Mouse (Mus musculus) forebrain, embryonic 14.5 days (tissue): Measurements from ENCODE around the gene Zfp622. TPM values are rescaled to one million over a fixed set of nuclear protein-coding genes. Genes with fewer than 3 reads are reported as not detected.
"Not testable (repeated sequence)": the region's sequence is repeated elsewhere in the genome, so short reads cannot be mapped to it uniquely, and the experiment has no call there.

Experiments used
- ATAC-seq: fragments of 200-750 bp; cut with Nextera tagmentation; 2 replicates; pipeline ENCODE4 v1.8.0; 2017; ENCODE audit warnings: mild to moderate bottlenecking, moderate library complexity
- DNase-seq: peaks from one replicate; pipeline ENCODE4 v3.0.0-alpha.2; 2015; ENCODE audit warnings: low spot score
- H3K27ac ChIP-seq: fragments of 300-500 bp; sonication (generic); 2 replicates; pipeline ENCODE4 v1.5.1; 2014; ENCODE audit warnings: low read depth, mild to moderate bottlenecking, control low read depth, low read length, moderate library complexity
- H3K27me3 ChIP-seq: fragments of 300-500 bp; sonication (generic); replicated peaks from 2 replicates; pipeline ENCODE4 v1.6.1; 2014; ENCODE audit warnings: low read length, control low read depth, mixed read lengths; ENCODE audit not compliant: control insufficient read depth, insufficient read depth
- H3K36me3 ChIP-seq: fragments of 300-500 bp; sonication (generic); 2 replicates; pipeline ENCODE4 v1.6.1; 2014; ENCODE audit warnings: low read length, control low read depth; ENCODE audit not compliant: control insufficient read depth, insufficient read depth
- H3K4me1 ChIP-seq: fragments of 300-500 bp; sonication (generic); 2 replicates; pipeline ENCODE4 v1.6.1; 2014; ENCODE audit warnings: antibody characterized with exemption, low read length, control low read depth; ENCODE audit not compliant: control insufficient read depth, insufficient read depth
- H3K4me2 ChIP-seq: fragments of 300-500 bp; sonication (generic); 2 replicates; pipeline ENCODE4 v1.6.1; 2014; ENCODE audit warnings: mild to moderate bottlenecking, control low read depth, low read length
- H3K4me3 ChIP-seq: fragments of 300-500 bp; sonication (generic); 2 replicates; pipeline ENCODE4 v1.5.1; 2014; ENCODE audit warnings: low read depth, low read length, control low read depth
- H3K9ac ChIP-seq: fragments of 300-500 bp; sonication (generic); 2 replicates; pipeline ENCODE4 v1.6.1; 2014; ENCODE audit warnings: mild to moderate bottlenecking, low read length, control low read depth, moderate library complexity
- H3K9me3 ChIP-seq: fragments of 300-500 bp; sonication (generic); replicated peaks from 2 replicates; pipeline ENCODE4 v1.6.1; 2016; ENCODE audit warnings: low read length, control low read depth, mixed read lengths; ENCODE audit not compliant: control insufficient read depth
- WGBS: fragments of 180-500 bp; shearing (Covaris S2); extraction: QIAGEN DNeasy Blood & Tissue Kit; methylation state at CpG from one replicate; pipeline ENCODE4 v1.1.7; 2014; 5-methylcytosine and 5-hydroxymethylcytosine counted together
- polyA plus RNA-seq: library from polyadenylated mRNA; unstranded; fragments of >200 nt; fragmentation: Nextera tagmentation; extraction: Ambion mirVana; gene quantifications from 2 replicates; pipeline ENCODE4 v1.2.1, GENCODE M21; 2014

Zfp622 gene
- polyA plus RNA-seq, 1 experiment from 2014 or later = 24.6 TPM

DNA sequence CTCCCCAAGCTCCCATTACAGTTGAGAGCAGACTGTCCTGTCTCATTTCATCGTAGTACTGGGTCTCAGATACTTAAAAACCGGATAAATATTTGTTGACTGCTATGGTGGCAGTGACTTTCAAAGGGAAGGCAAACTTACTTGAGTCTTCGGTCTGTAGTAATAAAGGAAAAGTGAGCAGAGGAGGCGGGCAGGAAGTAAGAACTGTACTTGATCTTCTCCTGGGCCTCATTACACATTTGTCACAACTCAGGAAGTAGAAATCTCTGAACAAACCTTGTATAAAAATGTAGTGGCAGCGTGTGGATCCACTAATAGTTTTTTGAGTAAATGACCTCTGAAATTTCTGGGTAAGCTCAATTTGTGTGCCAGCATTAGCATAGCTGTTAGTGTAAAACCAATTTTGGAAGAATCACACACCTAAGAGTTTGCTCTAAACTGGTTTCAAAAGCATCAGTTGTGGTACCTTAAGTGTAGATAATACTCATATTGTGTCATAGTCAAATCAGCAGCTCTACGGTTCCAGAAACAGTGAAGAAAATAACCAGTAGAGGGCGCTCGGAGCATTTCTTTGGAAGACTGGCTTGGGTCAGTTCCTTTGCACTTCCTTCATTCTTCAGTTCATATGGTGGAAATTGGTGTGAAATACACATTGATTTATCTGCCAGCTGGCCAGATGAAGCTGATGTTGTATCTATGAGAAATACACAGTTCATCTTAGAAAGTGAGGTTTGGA, 9.0 kb downstream of the Zfp622 start:
- H3K4me3 ChIP-seq = no peak overlapping the region
- H3K4me1 ChIP-seq = no peaks in the 10 kb centered on the region
- no peaks in the 10 kb centered on the region for H3K9me3 ChIP-seq
- H3K4me2 ChIP-seq = no peak overlapping the region
- no peak overlapping the region for H3K27ac ChIP-seq
- WGBS = 61% methylated on average over 8 of the region's 8 CpGs
- peaks cover 72% of the 10 kb centered on the region for H3K36me3 ChIP-seq
- DNase-seq (peak; percentile 81), ATAC-seq (peak; percentile 38; the same call in 1 of the 2 replicates)
- H3K9ac ChIP-seq = no peak overlapping the region
- no peaks in the 10 kb centered on the region for H3K27me3 ChIP-seq

DNA sequence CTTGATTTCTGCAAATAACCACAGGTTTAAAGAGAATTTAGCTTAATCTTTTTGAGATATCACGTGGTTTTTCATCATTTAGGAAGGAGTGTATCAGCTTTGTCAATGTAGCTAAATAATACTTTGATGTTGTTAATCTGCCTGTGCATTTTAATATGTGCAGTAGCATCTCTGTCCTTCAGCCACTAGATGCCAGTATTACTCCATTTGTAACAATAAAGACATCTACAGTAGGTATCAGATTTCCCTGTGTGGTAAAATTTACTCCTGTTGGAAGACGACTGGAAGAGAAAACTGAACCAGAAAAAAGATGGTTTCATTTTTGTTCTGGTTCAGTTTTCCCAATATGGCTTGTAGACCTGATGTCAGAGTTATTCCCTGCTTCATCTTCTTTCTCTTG, 11.4 kb downstream of the Zfp622 start:
- H3K9ac ChIP-seq = no peak overlapping the region
- H3K27ac ChIP-seq = no peak overlapping the region
- no peaks in the 10 kb centered on the region for H3K27me3 ChIP-seq
- DNase-seq (peak; percentile 90), ATAC-seq (peak; percentile 80)
- no peak overlapping the region for H3K4me2 ChIP-seq
- H3K36me3 ChIP-seq = peaks cover 58% of the 10 kb centered on the region
- H3K4me3 ChIP-seq = no peak overlapping the region
- WGBS = 38% methylated on average over 2 of the region's 2 CpGs
- no peaks in the 10 kb centered on the region for H3K4me1 ChIP-seq
- no peaks in the 10 kb centered on the region for H3K9me3 ChIP-seq

DNA sequence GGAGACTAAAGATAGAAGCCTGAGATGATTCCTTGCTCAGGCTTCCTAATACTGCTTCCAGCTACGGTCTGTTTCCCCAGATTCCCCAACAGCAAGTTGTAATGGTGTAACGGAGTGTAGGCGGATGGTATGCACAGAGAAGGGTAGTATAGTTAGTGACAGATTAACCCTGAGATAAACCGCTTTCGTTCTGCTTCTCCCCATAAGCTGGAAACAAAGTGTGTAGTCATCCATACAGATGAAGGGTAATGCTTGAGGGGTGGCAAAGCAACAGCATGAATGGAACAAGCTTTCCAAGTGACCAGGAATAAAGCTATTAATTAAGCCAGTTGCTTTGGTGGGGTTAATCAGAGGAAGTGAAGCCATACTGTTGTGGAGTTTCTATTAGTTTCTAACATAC, 15.4 kb downstream of the Zfp622 start:
- H3K27ac ChIP-seq, H3K27me3 ChIP-seq, H3K9me3 ChIP-seq, DNase-seq, H3K4me3 ChIP-seq, ATAC-seq, H3K4me1 ChIP-seq, H3K9ac ChIP-seq, H3K4me2 ChIP-seq: not testable (repeated sequence)
- WGBS = 7% methylated on average over 5 of the region's 5 CpGs
- H3K36me3 ChIP-seq = peaks cover 26% of the 10 kb centered on the region

DNA sequence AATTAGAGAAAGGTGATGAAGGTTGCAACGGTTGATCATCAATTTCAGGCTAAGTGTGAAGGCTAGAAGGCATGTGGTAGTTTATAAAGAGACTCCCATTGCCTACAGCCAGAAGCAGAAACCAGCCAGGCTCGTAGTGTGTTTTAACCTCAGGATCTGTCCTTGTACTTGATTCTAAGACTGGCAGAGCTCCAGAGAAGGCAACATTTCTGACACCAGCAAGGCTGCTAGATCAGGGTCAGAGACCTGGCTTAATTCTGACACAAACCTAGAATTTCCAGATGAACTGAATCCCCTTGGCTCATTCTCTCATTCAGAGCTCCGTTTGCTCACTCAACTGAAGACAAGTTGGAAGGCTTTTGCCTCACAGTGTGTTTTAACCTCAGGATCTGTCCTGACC, 24.5 kb downstream of the Zfp622 start:
- H3K27ac ChIP-seq = no peak overlapping the region
- no peaks in the 10 kb centered on the region for H3K27me3 ChIP-seq
- no peaks in the 10 kb centered on the region for H3K4me1 ChIP-seq
- no peaks in the 10 kb centered on the region for H3K9me3 ChIP-seq
- no peak overlapping the region for H3K9ac ChIP-seq
- WGBS = 91% methylated on average over 3 of the region's 3 CpGs
- DNase-seq (no peak), ATAC-seq (no peak)
- H3K4me2 ChIP-seq = no peak overlapping the region
- H3K36me3 ChIP-seq = no peaks in the 10 kb centered on the region
- H3K4me3 ChIP-seq = no peak overlapping the region

DNA sequence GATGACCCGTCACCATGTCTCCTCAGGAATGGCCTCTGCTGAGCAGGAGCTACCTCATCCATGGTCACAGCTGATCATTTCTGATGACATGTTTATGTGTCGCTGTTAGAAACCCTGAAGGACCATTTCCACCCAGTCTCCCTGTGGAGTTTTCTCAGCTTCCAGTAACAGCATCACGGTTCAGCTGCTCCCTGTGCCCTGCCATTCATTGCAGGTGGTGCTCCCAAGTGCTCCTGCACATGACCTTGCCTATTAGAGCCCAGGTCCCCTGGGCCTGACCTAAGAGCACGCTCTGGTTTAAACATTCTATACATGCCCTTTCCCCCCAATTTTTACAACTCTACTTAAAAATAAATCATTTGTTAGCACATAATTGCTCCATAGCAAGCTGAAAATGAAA, 28.7 kb downstream of the Zfp622 start:
- no peak overlapping the region for H3K27ac ChIP-seq
- no peak for DNase-seq
- H3K4me1 ChIP-seq = no peaks in the 10 kb centered on the region
- H3K27me3 ChIP-seq = no peaks in the 10 kb centered on the region
- WGBS = 84% methylated on average over 4 of the region's 4 CpGs
- H3K9me3 ChIP-seq = no peaks in the 10 kb centered on the region
- H3K4me3 ChIP-seq = no peak overlapping the region
- no peak overlapping the region for H3K4me2 ChIP-seq
- H3K36me3 ChIP-seq = no peaks in the 10 kb centered on the region
- no peak for ATAC-seq
- no peak overlapping the region for H3K9ac ChIP-seq

DNA sequence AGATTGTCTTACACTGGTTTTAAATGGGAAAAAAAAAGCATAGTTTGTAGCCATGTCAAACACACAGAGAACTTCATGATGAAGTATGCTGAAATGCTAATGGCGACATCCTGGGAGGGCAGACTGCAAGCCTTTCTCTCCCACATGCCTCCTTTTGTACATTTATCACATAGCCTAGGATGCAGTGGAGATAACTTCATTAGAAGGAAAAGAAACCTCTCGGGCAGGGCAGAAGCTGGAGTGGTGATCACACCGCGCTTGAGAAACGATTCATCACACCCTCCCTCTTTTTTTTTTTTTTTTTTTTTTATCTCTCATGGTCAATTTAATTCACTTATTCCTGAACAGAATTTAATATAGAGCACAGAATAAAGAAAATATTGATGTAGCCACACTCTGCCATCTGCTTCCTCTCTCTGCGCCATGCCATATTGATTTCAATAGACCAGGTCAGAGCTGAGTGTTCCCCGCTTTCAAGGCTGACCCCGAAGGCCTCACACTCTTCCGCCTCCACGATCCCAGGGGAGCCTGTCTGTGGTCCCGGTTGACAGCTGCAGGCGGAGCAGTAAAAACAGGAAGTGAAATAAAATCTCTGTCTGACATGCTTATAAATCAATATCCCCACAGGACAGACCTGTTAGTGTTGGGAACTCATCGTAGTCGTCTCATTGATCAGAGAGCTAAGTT, 32.0 kb downstream of the Zfp622 start:
- no peaks in the 10 kb centered on the region for H3K4me1 ChIP-seq
- DNase-seq = no peak
- no peak overlapping the region for H3K9ac ChIP-seq
- H3K27ac ChIP-seq = no peak overlapping the region
- no peak overlapping the region for H3K4me2 ChIP-seq
- no peak overlapping the region for H3K4me3 ChIP-seq
- WGBS = 81% methylated on average over 14 of the region's 14 CpGs
- no peaks in the 10 kb centered on the region for H3K36me3 ChIP-seq
- H3K9me3 ChIP-seq = no peaks in the 10 kb centered on the region
- no peak for ATAC-seq
- no peaks in the 10 kb centered on the region for H3K27me3 ChIP-seq

DNA sequence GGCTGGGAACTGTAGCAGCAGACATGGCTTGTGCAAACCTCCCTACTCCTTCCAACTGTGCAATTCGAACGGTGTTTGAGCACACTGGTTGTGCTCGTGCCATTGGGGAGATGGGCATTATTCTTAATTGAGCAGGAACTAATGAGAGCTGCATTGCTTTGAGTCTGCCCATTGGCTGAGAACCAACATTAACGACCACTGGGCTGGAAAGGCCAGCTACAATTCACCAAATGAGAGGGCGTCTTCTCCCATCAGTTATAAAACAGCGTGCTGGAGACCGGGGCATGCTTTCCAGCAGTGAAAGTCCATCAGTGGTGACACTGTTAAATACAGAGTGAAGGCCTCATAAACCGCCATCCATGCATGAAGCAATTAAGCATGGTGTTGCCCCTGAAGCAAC, 37.6 kb downstream of the Zfp622 start:
- peak; percentile 89 for ATAC-seq
- 14% methylated on average over 8 of the region's 8 CpGs for WGBS
- Histone ChIP-seq H3K27me3 (no peaks in the 10 kb centered on the region), H3K4me3 (no peak overlapping the region), H3K9ac (no peak overlapping the region), H3K27ac (no peak overlapping the region), H3K36me3 (no peaks in the 10 kb centered on the region), H3K9me3 (no peaks in the 10 kb centered on the region), H3K4me2 (no peak overlapping the region), H3K4me1 (peaks cover 10% of the 10 kb centered on the region)
- peak; percentile 77 for DNase-seq

DNA sequence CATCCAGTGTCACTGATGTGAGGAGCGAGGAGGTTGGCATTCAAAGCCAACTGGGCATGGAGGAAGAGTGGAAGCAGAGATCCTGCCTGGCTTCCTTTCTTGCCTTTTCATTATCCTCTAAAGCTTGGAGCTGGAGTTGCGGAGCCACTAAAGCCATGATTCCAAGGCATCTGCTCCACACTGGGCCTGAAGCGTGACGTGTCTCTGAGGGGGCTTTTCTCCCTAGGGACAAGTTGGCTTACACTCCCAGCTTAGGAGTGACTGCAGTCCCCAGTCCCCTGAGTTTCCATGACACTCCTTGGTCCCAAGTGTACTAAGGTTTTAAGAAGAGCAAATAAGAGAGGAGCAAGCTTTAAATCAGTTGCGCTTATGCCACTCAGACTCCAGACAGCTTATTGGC, 38.5 kb downstream of the Zfp622 start:
- WGBS = 89% methylated on average over 5 of the region's 5 CpGs
- peaks cover 10% of the 10 kb centered on the region for H3K4me1 ChIP-seq

DNA sequence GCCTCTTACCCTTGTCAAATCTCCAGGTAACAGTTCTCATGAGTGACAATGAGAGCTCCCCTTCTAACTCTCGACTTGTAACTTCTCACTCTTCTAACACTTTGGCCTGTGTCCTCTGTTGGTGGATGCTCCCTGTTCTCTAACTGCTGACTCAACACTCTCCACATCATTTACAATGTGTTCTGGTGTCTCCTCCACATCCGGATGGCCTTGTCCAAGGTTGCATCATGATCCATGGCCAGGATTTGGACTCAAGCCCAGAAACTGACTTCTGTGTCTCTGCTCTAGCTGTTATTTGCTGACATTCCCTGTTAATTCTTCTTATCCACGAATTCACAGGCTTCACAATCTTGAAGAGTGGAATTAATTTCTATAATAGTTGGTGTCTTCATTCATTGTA, 47.5 kb downstream of the Zfp622 start:
- H3K4me1 ChIP-seq = no peaks in the 10 kb centered on the region
- no peak overlapping the region for H3K4me3 ChIP-seq
- H3K27me3 ChIP-seq = no peaks in the 10 kb centered on the region
- H3K4me2 ChIP-seq = no peak overlapping the region
- ATAC-seq (no peak), DNase-seq (no peak)
- no peak overlapping the region for H3K27ac ChIP-seq
- H3K9ac ChIP-seq = no peak overlapping the region
- no peaks in the 10 kb centered on the region for H3K9me3 ChIP-seq
- no peaks in the 10 kb centered on the region for H3K36me3 ChIP-seq
- WGBS = 72% methylated on average over 3 of the region's 3 CpGs

More for the DNA sequence above, 38.5 kb downstream of the Zfp622 start:
- no peaks in the 10 kb centered on the region for H3K9me3 ChIP-seq
- ATAC-seq (no peak), DNase-seq (no peak)
- H3K27ac ChIP-seq = no peak overlapping the region
- H3K4me3 ChIP-seq = no peak overlapping the region
- no peaks in the 10 kb centered on the region for H3K27me3 ChIP-seq
- no peaks in the 10 kb centered on the region for H3K36me3 ChIP-seq
- no peak overlapping the region for H3K9ac ChIP-seq
- no peak overlapping the region for H3K4me2 ChIP-seq
